Mouse (Mus musculus): Measurements from ENCODE around the gene Fabp3.

The Fabp3 gene

DNA sequence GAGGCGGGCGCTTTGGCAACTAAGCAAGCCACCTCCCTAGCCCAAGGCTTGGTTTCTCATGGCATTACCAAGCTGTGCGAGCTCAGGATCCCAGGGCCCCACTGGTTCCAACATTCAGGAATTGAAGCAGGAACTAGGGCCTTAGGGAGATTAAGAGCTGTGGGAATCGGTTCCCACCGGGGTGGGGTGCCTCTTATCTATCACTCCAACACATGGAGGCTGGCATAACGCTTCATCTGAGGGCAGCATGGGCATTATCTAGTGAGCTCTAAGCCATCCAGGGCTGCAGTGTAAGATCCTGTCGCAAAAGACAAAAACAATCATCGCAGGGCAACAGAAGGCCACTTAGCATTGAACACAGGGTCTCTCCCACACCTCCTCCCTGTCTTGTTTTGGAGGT, 13.9 kb upstream of the Fabp3 start:
- no peak for DNase-seq (ENCODE audit: low spot score)

DNA sequence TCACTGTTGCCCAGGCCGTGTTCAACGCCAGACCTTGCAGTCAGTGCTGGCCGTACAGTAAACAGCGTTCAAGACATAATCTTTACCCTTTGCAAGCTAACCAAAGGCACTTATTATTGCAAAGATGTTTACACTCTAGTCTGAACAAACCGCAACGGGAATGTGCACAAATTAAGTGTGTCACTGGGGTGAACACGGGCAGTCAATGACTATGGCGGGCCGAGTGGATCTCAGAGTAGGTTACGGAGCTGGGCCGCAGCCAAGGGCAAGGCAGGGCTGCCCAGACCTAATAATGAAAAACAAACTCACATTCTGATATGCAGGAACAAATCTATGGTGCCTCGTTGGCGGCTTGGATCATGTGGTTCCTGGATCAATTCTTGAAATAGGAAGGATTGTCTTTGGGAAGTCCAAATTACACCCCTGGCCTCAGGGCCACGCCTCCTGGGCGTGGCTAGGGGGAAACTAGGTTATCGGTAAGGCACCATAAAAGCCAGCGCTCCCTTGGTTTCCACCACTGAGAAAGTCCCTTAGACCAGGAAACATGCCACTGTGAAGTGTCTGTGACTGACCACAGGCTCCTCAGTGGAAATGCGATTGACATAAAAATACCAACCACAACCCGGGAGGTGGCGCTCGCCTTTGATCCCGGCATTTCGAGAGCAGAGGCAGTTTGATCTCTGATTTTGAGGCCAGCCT, 13.2 kb upstream of the Fabp3 start:
- DNase-seq (ENCODE audit: low spot score): no peak

DNA sequence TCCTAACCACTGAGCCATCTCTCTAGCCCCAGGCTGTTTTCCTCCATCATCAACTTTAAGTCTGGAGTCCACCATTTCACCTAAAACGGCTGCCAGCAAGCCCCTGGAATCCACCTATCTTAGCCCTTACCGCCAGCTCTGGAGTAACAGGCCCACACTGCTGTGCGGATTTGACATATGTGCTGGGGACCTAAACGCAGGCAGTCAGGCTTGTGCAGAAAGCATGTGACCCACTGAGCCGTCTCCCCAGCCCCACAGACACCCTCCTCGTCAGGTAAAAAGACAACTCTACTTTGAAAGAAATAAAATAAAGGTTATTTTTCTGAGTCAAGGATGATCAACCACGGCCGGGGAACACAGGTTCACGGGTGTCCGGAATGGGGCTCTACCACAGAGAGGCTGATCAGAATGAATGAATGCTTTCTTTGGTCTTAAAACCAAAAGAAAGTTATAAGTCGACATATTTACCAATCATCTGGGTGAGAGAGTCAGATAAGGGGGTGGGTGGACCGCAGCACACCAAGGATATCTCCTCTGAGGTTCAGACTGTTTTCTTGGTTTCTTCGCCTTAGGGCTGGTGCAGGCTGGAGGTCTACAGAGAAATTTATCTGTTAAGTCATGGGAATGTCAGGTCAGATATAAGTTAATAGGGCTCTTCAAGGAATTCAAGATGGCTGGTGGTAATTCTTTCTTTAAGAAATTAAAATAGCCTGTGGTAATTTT, 12.0 kb upstream of the Fabp3 start:
- DNase-seq (ENCODE audit: low spot score): no peak

DNA sequence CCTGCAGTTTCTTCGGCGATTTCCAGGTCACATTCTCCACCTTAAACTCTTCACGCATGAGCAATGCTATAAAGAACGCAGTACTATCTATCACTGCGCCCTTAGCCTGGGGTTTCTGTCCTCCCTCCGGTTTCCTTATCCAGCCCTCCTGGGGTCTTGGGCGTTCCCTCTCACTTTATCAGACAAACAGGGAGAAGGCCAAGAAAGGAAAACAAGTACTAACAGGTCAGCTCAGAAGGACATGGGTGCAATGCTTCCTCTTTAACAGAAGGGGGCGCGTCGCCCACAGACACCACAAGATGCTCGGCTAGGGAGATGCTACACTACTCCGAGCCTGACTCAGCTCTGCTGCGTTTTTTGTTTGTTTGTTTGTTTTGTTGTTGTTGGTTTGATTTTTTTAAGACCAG, 11.3 kb upstream of the Fabp3 start:
- peak; percentile 83 for DNase-seq (ENCODE audit: low spot score)

DNA sequence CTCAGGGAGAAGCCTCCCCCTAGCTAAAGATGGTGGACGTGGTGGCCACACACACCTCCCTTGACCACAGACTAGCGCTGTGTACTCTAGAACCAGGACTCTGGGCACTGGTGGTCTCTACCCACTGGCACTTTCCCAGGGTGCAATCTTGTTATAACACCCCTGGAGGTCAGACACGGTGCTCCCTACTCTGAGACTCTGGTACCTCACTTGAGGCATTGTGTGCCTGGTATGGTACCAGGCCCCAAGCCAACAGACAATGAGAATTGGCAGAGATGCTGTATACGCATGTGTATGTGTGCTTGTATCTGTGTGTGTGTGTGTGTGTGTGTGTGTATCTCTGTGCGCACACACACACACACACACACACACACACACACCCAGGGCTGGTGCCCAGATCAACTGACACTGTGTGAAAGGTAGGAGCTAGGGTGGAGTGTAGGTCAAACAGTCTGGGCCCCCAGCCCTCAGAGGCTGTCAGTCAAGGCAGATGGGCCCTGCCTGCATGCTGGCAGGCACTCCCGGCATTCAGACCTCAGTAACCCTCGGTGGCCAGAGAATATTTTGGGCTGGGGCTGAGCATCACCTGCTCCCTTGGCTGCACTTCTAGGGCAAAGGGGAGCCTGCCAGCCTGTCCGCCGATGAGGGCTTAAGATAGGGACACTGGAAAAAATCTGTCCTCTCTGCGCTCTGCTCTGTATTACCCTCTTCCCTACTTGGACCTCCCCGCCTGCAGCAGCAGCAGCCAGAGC, 9.3 kb upstream of the Fabp3 start:
- DNase-seq (ENCODE audit: low spot score): no peak

DNA sequence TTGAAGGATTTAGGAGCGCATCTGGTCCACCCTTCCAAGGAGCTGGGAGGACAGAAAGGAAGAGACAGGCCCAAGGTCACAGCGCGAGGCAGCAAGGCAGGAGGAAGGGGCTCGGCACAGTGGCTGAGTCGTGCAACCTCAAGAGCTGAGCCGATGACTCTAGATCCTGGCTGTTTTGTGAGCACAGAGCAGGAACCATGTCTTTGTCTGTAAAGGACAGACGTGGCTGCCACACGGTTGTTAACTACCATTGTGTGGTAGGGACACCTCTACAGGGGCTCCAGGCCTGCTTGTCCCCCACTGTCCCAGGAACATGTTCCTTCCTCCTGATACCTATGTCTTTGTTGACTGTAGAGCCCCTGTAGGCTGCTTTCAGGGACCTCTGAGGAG, 8.8 kb upstream of the Fabp3 start:
- no peak for DNase-seq (ENCODE audit: low spot score)

DNA sequence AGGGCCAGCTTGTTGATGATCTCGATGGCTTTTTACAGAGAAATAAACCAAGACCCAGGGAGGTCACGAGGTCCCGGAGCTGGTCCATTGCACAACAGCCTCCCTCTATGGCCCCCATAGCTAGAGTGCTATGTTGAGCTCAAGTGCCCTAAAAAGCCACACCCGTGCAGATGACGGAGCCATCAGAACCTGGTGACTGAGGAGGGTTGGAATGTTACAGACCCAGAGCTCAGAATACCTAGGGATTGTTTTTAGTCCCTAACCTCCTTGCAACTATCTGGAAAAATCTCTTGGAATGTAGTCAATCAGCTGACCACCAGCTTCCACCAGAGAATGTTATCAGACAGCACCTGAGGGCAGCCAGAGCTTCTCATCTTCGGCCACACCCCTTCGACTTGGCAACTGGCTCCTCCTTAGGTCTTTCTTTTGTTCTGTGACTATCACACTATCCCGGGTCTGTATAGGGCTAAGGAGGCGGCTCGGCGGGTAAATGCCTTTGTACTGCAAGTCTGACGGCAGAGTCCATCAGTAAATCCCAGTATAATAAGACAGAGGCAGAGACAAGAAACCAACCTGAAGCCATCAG, 6.0 kb upstream of the Fabp3 start:
- DNase-seq (ENCODE audit: low spot score): peak; percentile 17

DNA sequence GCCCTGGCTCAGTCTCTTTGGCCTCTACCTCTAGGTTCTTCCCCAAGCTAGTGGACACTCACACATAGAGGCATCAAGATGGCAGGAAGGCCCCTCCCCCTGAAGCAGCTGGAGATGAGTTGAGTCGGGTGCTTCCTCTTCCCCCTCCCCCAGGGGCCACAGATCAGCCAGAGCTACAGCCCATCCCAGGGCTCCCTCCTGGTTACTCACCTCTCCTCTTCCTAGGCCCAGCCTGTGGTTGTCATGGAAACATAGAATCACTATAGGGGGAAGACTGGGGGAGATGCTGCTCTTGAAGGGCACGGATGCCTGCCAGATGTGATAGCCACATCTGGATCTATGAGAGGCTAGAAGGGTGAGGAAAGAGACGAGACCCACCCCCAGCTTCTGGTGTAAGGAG, 3.6 kb upstream of the Fabp3 start:
- DNase-seq (ENCODE audit: low spot score): no peak

DNA sequence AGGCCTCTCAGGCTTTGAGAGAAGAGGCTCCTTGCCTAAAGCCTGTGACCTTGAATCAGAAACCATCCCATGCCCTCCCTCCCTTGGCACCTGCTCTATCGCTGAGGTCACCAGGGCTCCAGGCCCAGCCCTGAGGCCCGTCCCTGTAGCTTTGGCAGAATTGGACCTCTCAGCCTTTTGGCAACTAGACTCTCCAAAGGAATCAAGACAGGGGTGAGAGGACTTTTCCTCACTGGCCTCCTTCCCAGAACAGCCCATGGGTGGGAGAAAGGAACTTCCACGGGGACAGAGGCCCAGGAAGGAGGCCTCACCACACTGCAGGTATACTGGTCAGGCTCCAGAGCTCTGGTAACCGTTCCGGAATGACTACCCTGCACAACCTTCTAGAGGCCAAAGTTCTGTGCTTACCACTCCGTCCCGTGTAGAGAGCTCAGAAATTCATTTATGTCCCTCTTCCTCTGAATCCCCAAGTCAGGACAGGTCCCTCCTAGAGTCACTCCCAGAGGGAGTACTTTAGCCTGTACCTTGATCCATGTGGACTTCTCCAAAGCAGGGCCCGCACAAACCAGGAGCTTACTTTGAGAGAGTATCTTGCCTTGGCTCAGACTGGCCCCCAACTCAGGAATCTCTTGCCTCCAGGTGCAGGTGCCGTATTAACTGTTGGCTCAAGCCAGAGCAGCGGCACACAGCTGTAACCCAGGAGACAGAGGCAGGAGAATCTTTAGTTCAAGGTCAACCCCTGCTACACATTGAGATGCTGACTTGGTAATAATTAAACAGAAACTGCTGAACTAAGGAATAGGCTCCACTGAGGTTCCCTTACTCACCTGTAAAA, 1.4 kb upstream of the Fabp3 start:
- no peak for DNase-seq (ENCODE audit: low spot score)

DNA sequence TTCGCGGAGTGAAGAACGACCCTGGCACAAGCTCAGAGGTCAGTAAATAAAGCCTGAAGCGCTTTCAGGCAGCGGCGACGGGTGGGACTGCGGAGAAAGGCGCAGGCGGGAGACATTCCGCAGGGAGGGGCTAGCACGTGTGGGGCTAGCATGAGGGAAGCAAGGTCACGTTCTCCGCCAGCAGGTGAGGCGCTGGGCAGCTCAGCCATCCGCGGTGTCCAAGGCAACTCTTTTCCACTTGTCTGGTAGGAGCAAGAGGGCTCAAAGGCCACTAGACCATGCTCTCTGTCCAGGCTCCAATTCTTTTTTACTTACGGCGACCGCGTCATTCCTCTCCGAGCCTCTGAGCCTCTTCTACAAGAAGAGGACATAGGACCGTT, 554 bp upstream of the Fabp3 start:
- peak; percentile 89 for DNase-seq (ENCODE audit: low spot score)

DNA sequence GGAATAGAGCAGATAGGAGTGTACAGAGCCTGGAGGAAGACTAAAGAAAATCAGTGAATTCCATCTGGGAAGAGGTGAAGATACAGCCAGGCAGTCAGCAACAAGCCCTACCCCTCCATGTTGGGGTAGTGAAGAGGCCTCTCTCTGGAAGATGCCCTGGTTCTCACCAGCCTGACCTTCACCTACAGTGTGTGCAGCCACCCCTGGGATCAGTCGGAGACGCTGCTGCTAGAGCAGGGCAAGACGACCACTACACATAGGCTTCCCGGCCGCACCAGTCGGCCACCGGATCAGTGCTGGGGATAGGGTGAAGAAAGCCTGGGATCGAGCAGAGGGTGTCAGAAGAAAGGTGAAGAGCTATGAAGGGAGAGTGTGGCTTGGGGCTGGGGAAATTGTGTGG, 859 bp downstream of the Fabp3 start:
- DNase-seq (ENCODE audit: low spot score): no peak

DNA sequence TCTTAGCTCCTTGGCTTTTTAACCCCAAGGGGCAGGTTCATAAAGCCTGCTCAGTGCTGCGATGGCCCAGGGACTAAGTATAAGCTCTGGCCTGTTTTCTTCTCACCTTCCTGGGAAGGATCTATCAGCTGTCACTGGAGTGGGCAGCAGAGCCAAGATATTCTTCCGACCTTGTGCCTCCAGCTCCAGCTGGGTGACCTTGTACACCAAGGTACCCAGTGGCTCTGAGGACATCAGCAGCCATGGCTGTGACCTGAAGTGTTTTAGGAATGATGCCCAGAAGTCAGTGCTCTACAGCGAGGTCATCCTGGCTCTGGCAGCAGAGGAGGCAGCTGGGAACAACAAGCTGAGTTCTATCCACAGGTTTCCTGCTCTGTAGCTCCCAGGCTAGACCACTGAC, 4.1 kb downstream of the Fabp3 start:
- DNase-seq (ENCODE audit: low spot score): no peak

DNA sequence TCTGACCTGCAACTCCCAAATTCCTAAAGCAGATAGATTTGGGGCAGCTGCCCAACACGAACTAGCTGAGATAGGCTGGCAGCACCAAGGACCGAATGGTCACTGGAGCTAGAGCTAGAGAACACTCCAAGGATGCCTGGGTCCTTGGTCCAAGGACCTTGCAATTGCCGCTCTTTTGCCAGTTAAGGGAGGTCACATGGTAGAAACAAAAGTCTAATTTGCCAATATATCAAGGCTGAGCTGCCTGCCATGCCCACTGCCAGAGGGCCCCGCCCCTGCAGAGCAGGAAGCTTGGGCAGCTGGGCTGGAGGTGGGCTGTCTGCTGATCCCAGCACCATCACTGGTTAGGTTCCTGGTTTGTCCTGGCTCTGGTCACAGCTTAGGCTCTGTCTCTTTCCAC, 5.2 kb downstream of the Fabp3 start:
- DNase-seq (ENCODE audit: low spot score): no peak

DNA sequence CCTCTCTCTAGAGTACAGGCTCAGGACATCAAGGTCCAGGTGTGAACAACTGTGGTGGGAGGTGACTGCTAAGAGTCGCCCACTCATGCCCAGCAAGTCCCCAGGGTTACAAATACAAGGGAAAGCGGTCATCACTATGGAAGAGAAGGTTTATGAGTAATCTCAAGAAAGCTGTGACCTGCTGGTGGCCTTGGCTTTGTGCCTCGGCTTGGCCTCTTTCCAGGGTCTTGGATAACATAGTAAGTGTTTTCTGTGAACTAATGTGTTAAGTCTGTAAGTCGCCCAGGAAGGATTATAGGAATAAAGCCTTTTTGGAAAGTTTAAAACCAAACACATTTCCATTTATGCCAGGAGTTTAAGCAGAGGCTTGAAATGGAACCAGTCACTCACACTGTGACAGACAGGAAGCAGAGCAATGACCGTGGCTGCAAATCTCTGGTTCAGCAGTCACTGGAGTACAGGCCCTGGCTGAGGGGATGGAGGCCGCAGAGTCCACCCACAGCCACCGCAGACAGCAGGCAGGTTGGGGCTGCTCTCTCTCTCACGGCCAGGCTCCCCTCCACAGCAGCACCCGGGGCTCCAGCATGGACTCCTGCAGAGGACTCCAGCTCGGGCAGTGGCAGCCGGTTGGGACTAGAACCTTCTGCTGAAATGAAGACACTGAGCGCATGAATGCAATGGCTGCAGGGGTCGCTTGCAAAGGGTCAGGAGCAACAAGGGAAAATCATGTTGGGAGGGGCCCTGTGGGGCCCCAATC, 7.6 kb downstream of the Fabp3 start:
- no peak for DNase-seq (ENCODE audit: low spot score)

DNA sequence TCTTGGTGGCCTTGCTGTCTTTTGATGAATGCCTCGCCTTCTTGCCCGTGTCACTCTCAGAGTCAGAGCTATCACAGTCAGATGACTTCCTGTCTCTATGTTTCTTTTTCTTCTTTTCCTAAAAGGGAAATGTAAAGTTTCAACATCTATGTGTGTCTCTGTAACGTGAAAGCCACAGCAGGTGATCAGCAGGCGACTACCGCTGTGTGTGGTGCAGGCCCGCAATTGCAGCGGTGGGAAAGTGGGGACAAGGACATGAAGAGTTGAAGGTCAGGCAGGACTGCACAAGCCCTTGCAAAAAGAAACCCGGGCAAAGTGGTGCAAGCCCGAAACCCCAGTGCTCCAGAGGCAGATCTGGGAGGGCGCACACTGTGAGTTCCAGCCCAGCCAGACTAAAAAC, 8.3 kb downstream of the Fabp3 start:
- no peak for DNase-seq (ENCODE audit: low spot score)

DNA sequence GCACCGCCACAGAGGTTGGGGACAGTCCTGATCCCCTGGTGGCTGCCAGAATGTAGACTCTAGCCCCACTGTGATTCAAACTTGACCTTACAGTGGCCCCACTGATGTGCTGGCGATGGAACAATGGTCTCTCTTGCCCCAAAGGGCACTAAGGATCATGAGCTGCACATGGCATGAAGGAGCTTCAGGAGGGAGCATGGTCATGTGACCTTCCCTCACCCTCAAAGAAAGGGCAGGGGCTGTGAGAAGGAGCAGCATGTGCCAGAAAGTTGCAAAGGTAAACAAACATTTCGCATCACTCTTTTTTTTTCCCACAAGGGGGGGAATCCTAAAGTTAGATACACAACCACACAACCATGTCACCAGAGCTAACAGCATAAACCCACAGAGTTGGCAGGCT, 9.7 kb downstream of the Fabp3 start:
- DNase-seq (ENCODE audit: low spot score): no peak

DNA sequence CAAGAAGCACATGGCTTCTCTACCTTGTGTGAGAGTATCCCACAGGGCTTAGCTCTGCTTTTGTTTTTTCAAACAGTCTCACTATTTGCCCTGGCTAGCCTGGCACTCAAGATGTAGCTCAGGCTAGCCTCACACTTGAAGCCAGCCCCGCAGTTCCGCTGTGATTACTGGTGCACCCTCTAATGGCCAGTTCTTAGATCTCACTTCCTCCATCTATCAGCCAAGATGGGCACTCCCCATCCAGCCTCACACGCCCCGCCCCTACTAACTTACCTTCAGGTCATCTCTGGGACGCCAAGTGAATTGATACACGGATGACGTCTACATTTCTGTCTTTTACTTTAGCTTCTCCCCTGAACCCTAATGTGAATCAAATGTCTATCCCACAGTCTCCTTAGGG, 11.2 kb downstream of the Fabp3 start:
- no peak for DNase-seq (ENCODE audit: low spot score)

DNA sequence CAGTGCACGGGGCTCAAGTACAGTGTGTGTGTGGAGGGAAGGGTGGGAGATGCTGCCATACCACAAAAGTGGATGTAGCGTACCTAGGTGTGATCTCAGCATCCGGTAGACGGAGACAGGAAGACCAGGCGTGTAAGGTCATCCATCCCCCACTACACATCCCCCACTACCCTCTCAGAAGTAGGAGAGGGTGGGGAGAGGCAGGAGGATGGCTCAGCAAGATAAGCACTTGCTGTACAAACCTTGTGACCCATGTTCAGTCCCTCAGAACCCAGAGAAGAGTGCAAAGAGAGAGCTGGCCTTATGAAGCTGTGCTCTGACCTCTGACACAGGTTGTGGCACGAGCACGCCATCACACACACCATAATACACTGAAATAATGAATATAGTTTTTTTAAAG, 13.2 kb downstream of the Fabp3 start:
- no peak for DNase-seq (ENCODE audit: low spot score)

DNA sequence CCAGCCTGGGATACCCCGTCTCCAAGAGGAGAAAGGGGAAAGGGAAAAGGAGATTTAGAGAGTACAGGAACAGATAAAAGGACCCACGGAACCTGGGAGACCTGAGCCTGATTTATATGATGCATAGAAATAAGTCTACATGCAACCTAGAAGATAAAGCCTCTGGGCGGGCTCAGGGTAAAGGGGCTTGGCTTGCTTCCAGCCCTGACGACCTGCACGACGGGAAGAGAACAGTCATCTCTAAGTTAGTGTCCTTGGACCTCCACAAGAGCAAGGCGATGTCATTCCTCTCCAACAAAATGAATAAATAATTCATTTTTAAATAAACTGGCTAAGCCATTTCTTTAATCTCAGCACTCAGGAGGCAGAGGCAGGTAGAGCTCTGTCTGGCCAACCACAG, 14.2 kb downstream of the Fabp3 start:
- no peak for DNase-seq (ENCODE audit: low spot score)

DNA sequence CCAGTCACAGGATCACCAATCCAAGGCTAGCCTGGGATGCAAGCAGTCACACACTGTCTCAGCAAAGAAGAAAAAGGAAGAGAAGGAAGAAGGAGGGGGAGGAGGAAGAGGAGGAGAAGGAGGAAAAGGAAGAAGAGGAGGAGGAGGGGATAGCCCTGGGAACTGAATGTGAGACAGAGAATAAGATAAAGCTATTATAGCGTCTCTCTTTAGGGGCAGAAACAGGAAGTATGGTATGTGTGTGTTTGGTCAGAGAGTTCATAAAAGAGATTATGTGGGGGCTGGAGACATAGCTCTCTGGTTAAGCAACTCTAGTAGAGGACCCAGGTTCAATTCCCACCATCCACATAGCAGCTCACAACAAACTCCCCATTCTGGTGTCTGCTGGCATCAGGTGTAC, 14.8 kb downstream of the Fabp3 start:
- DNase-seq (ENCODE audit: low spot score): no peak

DNA sequence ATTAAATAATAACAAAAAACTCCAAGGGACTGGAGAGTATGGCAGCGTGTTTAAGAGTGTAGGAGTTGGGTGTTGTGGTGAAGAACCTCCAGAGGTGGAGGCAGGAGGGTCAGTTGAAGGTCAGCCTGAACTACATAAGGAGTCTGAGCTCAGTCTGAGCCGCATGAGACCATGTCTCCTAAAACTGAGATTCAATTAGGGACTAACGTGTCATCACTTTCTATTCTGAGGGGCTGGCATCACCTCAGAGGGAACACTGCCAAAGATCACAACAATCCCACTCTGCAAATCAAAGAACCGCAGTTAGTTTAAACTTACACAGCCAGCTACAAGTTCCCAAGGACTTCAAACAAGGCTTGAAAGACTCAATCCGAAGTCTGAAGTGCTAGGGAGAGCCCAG, 15.2 kb downstream of the Fabp3 start:
- DNase-seq (ENCODE audit: low spot score): no peak
